Mouse (Mus musculus): ENCODE results near the gene Cercam. TPM values are rescaled to one million over a fixed set of nuclear protein-coding genes. Genes with fewer than 3 reads are reported as not detected.
A peak's percentile ranks its signal among the peaks of the same experiment; 100 is the strongest.

The Cercam gene
- 10 to 100 TPM; 13.4 to 13.9 TPM for total RNA-seq (2021)

DNA sequence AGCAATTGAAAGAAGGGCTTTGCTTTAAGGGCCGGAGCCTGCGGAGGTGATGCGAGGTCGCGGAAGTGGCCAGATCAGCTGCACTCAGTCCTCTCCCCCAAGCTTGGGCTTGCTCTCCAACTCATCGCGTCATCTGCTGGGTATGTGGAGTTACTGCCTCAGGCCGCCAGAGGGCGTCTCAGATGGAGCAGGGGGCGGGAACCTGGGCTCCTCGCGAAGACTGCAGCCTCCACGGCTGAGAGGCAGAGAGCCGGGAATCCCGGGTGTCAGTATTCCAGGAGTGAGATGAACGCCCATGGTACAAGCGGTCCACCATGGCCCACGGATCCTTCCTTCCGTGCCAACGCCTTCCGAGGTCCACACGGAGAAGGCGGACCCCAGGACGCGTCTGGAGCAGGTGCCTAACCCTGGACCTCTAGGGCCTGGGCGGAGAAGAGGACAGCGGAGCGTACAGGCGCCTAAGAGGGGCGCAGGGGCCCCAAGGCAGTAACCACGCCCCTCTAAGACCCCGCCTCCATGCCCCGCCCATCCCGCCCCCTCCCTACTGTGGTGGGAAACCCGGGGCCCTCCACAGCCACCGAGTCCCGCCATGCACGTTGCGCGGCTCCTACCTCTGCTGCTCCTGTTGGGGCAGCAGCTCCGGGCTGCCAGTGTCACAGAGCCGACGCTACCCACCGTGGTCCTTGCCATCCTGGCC lies at the start of gene Cercam:
TSS of gene Cercam (plus strand) at position 216 of the 697 bp plus-strand sequence.
- DNase-seq, result peak; percentile 92

DNA sequence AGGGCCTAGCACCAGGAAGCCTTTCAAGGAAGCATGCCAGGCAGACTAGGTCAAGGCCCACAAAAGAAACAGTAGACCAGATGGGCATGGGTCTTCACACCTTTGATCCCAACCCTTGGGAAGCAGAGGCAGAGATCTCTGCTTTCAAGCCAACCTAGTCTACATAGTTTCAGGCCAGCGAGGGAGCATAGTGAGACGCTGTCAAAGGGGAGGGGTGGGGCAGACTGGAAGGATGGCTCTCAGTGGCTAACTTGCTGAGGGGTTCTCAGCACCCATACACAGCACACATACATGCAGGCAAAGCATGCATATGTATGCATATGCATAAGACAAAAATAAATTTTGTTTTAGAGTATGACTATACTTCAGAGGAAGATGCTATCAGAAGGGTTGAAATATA lies 49.6 kb upstream of the Cercam start:
- no peak for DNase-seq

DNA sequence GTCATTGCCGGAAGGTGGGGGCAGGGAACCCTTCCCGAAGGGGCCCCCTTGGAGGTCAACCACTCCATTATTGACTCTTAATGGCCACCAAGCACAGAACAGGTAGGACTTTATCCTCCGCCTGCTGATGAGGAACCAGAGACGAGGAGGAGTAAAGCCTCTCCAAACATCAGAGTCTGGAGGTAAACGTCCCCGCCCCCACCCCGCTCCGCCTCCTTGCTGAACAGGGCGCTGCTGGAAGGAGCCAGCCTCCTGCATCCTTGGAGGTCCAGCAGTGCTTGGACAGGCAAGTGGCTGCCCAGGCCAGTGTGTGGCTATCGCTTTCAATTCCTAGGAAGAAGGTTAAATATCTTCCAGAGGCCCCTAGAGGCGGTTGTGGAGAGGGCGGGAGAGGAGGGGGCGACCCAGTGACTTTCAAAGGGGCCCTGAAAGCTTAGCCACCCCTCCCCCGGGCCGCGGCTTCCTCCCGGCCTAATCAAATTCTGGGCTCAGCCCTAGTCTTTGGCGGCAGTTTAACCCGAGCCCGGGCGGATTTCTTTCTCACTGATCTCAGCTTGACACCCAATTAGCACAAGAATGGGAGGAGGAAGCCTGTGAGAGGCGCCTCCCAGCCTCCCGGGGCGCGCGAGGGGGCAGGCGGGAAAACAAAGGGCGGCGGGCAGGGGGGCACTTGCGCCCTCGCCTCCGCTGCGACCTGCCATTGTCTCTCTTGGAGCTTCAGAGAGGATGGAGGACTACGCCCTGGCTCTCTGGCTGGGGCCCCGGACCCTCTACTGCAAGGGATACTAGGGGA lies 48.7 kb upstream of the Cercam start, which contains the start of gene Urm1:
TSS of gene Urm1 (plus strand) at position 51 of the 793 bp plus-strand sequence.
- DNase-seq, result peak; percentile 78

DNA sequence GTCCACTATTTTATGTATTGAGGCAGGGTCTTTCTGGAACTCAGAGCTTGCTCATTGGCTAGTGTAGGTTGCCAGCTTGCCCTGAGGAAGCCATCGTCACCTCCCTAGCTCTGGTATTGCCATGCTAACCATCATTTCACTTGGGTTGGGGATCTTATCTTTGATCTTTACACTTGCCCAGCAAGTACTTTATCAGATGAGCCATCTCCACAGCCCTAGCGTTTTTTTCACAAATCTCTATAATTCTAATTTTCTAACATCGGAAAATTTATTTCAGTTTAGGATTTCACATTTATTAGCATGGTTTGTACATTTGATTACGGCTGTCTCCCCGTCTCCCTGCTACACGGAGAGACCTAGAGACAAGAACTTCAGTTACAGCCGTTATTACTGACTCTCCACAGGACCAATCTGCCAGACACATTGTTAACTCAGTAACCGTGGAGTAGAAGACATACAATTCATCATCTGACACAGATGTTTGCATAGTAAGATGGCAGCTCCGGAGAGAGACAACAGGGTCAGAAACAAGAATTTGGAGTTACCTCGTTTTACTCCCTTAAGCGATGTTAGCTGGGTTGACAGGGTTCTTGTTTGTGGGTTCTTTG lies 42.5 kb upstream of the Cercam start:
- DNase-seq, result no peak

DNA sequence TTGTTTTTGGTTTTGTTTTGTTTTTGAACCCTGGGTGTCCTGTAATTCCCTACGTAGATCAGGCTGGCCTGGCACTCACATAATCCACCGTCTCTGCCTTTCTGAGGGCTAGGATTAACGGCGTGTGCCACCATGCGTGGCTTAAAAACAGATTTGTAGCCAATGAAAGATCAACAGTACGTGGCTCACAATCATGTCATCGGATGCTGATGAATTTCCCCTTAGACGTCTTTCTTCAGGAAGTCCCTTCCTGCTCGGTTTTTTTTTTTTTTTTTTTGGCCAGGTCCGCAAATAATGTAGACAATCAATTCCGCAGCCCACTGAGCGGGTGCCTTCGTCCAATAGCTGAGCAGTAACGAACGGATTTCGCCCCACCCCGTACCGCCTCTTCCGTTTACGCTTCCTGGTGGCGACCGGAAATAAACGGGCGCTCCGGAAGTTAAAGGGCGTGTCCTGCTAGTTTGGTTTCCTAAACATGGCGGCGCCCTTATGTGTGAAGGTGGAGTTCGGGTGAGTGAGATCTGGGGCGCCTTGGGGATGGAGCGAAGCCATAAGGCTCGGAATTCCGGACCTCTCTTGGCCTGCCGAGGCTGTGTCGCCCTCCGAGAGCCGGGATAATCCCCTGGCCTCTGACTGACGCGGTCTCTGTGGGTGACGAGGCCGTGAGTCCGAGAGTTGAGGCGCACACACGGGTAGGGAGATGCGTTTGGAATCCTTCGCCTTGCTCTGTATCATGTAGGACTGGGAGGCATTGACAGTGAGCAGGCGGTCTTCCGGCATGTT lies 41.8 kb upstream of the Cercam start:
- DNase-seq, result peak; percentile 95

DNA sequence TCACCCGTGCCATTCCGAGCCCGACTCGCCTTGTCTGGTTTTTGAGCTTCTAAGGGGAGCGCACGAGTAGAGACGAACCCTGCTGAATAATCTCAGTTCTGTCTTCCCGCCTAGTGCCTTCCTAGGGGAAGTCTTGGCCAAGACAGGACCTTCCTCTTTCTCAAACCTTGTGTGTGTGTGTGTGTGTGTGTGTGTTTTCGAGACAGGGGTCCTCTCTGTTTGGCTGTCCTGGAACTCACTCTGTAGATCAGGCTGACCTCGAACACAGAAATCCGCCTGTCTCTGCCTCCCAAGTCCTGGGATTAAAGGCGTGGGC lies 41.3 kb upstream of the Cercam start:
- DNase-seq, result no peak

DNA sequence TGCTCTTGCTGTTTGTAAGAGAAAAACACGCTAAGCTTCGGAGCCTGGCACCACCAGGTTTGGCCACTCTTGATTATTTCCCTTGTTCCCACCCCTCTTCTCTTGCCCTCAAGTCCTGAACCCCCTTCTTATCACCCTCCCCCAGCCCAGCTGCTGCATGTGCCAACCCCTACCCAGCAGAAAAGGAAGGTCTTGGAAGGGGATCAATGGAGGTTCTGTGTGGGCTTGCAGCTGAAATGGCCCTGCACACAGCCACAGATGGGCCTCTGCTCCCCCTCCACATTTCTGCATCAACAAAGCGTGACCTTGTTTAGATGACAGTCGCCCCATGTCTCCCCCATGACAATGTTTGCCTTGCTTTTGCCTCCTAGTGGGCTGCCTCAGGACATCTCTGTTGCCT lies 37.9 kb upstream of the Cercam start:
- DNase-seq, result no peak

DNA sequence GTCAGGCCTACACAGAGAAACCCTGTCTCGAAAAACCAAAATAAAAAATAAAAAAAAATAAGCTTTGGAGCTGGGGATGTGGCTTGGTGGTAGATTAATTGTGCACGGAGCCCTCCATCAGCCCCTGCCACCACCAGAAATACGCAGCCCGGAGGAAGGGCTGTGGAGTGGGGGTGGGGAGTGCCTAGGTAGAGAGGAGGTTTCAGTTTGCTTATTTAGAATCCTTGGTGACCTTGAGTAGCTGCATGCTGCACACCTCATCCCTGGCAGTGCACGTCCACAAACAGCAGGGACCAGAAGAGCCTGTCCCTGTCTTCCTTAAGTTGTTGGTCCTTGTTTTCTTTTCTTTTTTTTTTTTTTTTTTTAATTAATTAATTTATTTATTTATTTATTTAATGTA lies 35.2 kb upstream of the Cercam start:
- no peak for DNase-seq

DNA sequence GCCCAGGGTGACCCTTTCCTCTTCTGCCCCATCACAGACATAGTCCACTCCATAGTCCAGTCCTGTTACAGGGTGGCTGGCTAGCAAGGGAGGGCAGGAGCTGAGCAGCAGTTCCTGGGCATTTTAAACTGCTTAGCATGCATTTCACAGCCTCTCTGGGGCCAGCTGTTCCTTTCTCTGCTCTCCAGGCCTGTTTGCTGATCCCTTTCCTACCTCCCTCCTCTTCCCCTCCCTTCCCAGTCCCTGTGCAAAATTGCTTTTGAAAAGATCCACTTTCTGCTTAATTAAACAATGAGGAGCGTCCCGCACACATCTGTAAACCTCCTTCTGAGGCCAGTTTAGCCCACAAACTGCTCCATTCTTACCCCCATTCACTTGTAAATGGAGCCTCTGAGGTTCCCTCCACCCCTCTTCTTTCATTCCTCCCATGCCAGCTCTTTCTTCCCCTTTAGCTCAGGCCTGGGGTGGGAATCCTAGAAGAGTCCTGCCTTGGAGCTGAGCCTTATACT lies 33.5 kb upstream of the Cercam start:
- no peak for DNase-seq

DNA sequence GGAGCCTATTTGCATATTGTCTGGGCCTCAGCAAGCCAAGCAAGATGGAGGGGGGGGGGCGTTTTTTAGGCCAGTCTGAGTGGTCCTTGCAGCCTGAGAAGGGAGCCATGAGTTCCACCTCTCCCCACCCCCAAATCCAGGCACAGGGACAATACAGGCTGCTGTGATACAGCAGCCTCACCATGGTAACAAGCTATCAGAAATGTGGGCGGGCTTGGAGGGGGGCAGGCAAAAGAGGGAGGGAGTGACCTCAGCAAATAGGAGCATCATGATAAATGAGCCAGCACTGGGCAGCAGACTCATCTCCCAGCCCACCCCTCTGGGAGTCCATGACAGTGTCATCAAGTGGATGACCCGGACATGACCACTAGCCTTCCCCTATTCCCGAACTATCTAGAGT lies 29.5 kb upstream of the Cercam start:
- no peak for DNase-seq

DNA sequence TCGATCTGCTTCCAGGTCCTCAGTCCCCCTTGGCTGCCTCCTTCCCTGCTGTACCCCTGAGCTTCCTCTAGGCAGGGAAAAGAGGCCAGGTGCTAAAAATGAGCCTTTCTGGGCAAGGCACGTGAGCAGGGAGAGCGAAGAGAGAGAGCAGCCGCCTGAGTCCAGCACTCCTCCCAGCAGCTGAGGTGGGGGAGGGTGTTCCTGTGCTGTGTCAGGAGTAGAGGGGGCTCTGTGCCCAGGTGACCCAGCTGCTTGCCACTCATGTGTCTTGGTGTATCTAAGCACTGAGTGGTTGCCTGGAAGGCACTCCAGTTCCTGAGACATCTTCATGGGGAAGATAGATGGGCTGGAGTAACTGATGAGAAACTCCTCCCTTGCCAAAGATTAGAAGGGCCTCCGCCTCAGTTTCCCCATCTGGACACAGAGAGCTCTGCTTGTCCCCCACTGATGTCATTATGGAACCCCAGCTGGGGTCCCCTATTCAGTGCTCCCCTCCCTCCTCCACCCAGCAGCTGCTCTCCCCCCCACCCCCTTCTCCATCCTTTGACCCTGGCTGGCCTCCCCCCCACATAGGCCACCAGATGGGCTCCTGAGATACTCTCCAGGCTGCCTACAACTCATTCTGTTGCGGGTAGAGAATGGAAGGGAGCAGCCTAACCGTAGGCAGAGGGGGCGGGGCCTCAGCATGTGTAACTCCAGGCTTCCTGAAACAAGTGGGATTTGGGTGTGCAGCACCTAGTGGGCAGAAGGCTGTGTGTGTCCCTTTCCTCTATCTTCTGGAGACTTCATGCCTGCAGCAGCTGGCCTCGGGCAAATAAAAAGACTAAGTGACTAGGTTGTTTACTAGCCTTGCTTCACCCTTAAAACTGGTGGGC lies 25.5 kb upstream of the Cercam start:
- DNase-seq, result no peak

DNA sequence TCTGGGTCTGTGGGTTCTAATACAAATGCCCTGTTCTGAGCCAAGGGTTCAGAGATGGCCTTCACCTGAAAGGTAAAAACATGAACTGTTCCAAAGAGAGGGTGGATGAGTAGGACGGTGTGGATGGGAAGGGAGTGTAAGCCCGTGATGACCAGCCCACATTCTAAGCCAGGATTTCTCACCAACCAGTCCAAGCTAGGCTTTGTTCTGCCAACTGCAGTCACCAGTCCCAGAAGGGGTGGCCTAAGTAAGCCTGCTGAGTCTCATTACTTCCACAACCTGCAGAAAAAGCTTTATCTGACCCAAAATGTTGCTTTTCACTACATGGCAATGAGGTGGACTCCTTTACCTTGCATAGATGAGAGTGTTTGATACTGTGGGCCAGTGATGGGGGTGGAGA lies 24.8 kb upstream of the Cercam start:
- no peak for DNase-seq

DNA sequence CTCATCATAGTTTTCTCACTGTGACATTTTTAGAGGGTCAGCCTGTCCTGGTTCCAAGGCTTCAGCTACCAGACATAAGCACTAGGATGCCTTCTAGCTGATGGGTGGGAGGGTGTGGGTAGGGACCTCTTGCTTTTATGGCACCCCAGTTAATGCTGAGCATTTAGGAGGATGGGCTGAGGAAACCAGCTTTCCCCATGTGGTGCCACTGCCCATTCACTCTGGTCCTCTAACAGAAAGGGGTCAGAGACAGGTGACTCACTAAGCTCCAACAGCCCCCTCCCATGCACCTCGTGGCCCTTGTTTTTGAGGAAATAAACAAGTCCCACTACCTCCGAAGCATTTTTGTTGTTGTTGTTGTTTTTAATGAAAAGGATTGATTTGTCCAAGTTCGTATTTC lies 24.3 kb upstream of the Cercam start:
- no peak for DNase-seq

DNA sequence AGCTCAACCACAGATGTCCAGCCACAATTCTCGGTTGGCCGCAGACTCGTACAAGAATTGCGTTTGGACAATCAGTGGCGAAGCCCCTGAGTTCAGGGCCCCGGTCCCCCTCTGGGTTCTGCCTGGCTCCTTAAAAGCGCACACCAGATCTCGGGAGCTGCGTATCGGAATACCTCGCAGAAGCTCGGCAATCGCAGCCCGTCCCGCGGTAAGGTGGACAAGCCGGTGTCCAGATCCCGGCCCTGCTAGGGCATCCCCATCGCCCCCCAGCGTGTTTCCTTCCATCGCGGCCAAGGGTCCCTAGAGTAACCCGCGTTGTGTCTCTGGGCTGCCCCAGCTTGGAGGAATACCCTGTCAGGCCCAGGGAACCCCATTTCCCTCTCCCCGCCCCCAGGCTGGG lies 23.3 kb upstream of the Cercam start:
- DNase-seq, result no peak

DNA sequence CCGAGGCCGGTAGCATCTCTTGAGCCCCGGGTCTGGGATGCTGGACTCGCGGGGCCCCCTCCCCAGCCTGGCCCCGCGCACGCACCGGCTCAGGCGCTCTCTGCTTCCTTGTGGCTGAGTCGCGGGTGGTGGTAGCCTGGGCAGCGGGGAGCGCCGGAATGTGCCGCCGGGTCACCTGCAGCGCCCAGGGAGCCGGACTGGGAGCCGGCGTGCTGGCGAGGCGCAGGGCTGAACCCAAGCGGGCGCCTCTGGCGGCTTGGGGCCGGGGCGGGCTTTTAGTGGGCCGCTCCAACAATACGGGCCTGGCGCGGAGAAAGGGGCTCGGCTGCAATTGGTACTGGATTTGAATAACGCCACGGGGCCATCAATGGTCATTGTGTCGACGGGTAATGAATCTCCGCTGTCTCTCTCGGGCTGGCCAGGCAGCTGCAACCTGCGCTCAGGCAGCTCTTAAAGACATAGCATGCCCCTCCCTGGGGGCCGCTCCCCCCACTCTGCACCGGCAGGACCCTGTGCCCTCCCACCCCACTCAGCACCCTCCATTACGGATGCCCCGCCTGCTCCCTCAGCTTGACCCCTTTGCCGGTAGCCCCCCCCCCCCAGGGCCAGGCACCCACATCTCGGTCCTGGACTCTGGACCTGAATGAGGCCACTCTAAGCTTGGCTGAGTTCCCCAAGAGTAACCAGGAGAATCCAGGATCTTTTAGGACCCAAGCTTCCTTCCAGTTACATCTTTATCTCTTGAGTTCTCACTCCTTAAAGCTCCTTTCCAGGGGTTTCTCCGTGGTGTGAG lies 22.7 kb upstream of the Cercam start:
- DNase-seq, result no peak

DNA sequence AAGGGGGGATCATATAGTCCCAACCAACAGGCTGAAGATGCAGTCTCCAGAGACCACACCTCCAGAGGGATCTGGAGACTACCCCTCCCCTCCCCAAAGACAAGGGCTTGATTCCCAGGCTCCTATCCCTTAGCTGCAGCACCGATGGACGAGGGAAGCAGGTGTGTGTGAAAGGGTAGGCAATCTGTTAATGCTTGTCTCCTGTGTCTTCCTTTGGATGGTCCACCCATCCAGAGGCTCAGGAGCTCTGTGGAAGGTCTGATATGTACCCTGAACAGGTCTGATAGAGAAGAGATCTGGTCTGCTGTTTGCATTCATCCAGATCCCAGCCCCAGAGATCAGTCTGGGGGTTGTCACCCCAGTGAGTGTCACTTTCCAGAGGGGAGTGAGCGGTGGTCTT lies 22.1 kb upstream of the Cercam start:
- no peak for DNase-seq

DNA sequence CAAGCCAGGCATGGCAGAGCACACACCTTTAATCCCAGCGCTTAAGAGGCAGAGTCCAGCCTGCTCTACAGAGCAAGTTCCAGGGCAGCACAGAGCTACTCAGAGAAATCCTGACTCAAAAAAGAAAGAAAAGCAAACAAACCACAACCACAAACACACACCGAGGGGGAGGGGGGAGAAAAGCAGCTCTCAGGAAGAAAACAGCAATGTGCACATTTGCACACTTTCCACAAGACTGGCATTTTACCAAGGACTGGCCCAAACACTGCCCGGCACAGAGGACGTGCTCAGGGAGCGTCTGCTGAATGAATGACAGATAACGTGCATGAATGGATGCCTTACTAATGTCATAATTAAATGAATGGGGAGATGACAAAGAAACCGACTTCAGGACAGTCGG lies 19.9 kb upstream of the Cercam start:
- no peak for DNase-seq

DNA sequence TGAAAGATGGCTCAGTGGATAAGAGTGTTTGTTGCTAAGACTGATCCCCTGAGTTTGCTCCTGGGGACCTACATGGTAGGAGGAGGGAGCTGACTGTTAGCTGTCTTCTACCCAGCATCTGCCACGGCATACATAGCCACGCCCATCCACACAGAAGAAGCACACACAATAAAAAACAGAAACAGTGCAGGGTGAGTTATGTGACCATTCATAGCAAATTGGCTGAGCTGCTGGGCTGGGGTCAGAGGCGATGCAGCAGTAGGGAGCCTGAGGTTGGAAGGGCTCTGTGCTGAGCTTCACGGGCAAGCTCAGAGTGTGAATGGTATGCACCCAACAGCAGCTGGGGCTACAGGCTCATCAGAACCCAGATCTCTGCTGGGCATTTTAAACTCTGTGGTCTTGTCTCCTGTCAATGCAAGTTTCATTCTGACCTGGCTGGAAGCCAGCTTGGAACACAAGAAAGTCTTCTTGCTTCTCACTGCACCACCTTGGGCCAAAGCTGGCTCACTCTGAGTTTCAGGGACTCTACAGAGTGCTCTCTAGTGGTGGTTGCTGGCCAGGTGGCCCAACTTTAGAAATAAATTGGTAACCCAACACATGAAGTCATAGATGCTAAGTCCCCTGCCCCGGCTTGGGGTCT lies 19.0 kb upstream of the Cercam start:
- DNase-seq, result no peak

DNA sequence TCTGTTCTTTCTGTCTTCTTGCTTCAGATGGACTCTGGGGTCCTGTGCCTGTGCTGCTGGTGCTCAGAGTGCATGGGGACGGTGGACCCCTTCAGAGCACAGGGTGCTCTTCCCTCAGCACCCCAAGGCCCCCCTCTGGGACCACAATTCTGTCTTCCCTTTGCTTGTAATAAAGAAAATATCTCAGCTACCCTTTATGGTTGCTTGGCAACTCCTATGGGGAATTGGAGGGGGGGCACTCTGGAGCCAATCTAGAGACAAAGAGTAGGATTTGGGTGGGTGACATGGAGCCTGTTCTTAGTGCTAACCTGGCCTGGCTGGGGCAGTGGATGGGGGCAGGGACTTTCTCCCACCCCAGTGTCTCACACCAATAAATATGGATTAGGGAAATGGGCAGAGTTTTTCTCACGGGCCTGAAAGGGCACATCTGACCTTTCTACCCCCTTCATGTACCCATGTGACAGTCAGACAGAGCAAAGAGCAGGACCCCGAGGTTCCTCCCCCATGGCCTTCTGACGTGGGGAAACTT lies 15.9 kb upstream of the Cercam start:
- DNase-seq, result no peak

DNA sequence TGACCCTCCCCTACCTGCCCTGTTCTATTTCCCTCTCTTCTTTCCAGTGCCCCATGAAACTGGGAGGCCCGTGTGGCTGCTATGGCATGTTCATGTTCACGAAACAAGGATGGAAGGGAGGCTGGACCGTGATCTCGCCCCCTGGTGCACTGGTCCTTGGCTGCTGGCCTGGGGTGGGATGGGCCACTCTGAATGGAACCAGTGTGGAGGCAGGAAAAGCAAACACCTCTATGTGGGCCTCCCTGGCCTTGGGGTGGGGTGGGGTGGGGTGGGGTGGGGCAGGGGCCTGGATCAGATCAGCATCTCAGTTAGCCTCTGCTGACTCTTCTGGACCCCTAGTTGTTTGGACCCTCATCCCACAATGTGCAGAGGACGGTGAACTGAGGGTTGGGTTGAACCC lies 15.2 kb upstream of the Cercam start:
- DNase-seq, result no peak

Data from heart, postnatal 4 days (tissue).